Mouse (Mus musculus): Measurements from ENCODE around the gene Olfr745.

The Olfr745 gene

DNA sequence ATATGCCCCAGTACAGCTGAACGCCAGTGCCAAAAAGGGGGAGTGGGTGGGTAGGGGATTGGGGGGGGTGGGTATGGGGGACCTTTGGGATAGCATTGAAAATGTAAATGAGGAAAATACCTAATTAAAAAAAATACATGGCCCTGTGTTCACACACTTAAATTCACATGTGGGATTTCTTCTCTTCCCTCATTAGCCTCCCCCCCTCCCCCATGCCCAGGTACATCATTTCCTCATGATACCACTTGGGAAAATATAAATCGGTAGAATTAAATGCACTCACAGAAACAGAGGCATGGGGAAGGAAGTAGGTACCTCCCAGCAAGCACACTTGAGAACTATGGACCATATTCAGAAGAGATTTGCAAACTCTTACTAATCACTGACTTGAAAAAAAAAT is at the start of gene Olfr745:
Gene Olfr745, plus strand, starts transcription at position 301 of the 400 bp plus-strand sequence.
- DNase-seq (ENCODE audit: low read depth, low spot score): no peak

DNA sequence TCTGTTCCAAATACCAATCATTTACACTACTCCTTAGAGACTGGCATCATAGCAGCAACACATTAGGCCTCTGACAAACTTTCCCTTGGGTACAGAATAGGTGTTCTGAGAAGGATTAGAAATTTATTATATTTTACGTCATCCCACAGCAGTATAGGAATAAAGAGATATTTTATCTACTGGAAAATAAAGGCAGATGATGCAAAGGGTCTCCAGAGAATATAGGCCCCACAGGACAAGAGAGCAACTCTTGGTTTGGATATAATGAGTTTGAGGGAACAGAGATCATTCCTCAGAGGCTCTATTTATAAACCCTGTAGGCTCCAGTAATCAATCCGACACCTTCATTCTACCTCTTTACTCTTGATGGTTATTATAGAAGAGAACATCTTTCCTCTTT is 24.6 kb upstream of the Olfr745 start, which contains the start of gene Olfr744:
Gene Olfr744, plus strand, starts transcription at position 301 of the 400 bp plus-strand sequence.
- DNase-seq (ENCODE audit: low read depth, low spot score): no peak

DNA sequence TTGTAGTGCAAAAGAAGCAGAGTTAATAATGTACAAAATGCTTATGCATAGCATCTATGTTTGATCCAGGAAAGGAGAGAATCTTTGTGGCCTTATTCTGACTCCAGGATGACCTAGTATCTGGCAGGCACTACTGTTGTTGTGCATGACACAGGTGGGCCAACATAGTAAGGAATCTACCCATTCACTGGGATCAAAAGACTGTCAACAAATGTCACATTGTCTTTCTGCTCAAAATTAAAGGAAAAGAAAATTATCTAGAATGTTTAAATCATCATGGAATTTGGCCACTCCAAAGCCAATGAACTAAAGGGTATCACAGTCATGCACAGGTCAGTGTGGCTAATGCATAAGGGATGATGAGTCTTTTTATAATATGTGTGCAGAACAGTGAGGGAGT is 7.6 kb downstream of the Olfr745 start, which contains the start of gene Olfr746:
Gene Olfr746, plus strand, starts transcription at position 301 of the 400 bp plus-strand sequence.
- no peak for DNase-seq (ENCODE audit: low read depth, low spot score)

DNA sequence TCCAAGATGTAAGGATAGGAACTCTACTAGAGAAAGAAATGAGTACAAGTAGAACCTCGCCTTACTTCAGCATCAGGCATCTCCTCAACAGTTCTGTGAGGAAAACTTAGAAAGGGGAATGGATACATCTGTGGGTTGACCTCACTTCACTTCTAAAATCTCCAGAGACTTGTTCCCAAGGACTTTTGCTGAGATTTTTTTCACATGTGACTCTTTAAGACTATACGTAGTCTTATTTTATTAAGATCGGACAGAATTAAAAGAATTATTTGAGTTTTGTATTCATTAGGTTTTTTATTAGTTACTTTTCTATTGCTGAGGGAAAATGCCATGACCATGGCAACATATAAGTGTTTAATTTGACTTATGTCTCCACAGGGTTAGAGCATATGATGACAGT is 53.9 kb downstream of the Olfr745 start, which contains the start of gene Olfr747:
Gene Olfr747, minus strand, starts transcription at position 101 of the 400 bp plus-strand sequence.
- no peak for DNase-seq (ENCODE audit: low read depth, low spot score)
